Mouse (Mus musculus): Measurements from ENCODE around the gene Gramd1a. TPM values are rescaled to one million over a fixed set of nuclear protein-coding genes. Genes with fewer than 3 reads are reported as not detected.

The Gramd1a gene
- 325 and 338 TPM in 2 replicates for polyA plus RNA-seq (2012; rRNA removed)

DNA sequence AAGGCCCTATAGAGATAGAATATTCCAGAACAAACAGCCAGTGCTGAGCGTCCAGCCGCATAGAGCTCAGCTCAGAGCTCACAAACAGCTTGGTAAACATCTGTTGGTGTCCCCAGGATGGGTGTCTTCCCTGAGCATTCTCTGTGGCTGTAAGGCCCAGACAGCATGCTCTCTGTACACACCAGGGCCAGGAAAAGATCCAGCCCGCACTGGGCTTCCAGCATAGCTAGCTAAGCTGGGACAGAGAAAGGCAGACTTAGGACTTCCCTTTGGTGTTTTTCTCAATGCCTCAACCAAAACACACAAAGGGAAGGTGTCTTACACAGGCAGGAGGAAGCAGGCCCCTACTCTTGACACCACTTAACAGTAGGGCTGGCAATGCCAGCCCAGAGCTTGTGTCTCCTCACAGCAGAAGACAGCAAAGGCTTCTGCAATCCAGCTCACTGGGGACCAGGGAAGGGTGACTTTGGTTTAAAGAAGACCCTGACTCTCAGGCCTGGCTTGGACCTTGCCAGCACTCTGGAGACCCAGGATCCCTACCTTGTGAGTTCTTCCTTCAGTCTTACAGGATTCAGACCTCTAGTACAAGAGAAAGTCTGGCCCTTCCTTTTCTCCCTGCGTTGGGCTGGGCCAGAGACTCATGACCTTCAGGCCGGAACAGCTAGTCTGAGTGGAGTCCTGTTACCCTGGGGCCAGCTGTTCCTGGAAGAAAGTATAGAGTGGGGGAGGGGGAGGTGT lies at the start of gene Gramd1a:
TSS of gene Gramd1a (minus strand) at position 601 of the 738 bp plus-strand sequence.
- TF ChIP-seq POLR2A (IDR thresholded peaks at IDR 0.05; ENCODE audit: low read depth, low read length) (no peak), CTCF (IDR thresholded peaks at IDR 0.05; ENCODE audit: extremely low read depth, insufficient read depth, insufficient read length, insufficient replicate concordance) (no peak)
- Histone ChIP-seq H3K27ac (ENCODE audit: insufficient read depth, low read length) (peak within 1 kb of the TSS; percentile 89), H3K4me3 (ENCODE audit: extremely low read depth, insufficient read depth, insufficient read length) (peak within 1 kb of the TSS; percentile 54), H3K36me3 (ENCODE audit: control insufficient read depth, insufficient read depth, low read length) (no peaks in the 10 kb centered on the region), H3K27me3 (ENCODE audit: control insufficient read depth, insufficient read depth, low read length) (no peaks in the 10 kb centered on the region), H3K4me1 (ENCODE audit: control insufficient read depth, insufficient read depth, insufficient read length) (peaks cover 47% of the 10 kb centered on the region)
- no peak for DNase-seq (ENCODE audit: low read depth in 1 of 2, low spot score in 2 of 2)
- WGBS: 51% methylated on average over 5 of the region's 5 CpGs

DNA sequence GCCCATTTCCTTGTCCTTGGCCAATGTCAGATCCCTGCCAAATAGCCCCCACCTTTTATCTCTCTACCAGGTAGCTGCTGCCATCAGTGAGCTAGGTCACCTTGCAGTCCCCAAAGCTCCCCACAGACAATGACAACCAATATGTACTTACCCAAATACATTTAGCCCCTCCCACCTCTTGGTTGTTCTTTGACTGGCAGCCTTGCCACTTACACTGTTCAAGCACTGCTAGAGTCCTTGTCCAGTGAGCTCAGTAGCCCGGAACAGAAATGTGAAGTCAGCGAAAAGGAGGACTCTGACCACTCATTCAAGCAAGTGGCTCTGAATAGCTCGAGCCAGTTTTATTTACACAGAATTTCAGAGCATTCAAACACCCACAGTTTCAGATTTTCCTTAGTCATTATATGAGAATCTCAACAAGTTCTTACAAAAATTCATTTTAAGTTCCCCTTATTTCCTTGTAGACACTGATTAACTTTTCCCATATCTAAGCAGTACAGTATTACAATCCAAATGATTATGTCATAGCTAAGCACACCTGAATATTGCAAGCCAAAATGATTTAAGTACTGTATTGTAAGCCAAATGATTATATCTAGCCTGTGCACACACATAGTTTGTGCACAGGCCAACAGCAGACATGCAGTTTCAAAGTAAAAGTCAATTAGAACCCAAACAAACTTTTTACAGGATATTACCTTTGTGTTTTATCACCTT lies 40.1 kb upstream of the Gramd1a start:
- no peaks in the 10 kb centered on the region for H3K27me3 ChIP-seq (ENCODE audit: control insufficient read depth, insufficient read depth, low read length)
- no peaks in the 10 kb centered on the region for H3K36me3 ChIP-seq (ENCODE audit: control insufficient read depth, insufficient read depth, low read length)
- no peak overlapping the region for H3K27ac ChIP-seq (ENCODE audit: insufficient read depth, low read length)
- no peak for TF ChIP-seq POLR2A (IDR thresholded peaks at IDR 0.05; ENCODE audit: low read depth, low read length)
- TF ChIP-seq CTCF (IDR thresholded peaks at IDR 0.05; ENCODE audit: extremely low read depth, insufficient read depth, insufficient read length, insufficient replicate concordance): no peak
- WGBS: 86% methylated on average over 3 of the region's 3 CpGs
- no peak for DNase-seq (ENCODE audit: low read depth in 1 of 2, low spot score in 2 of 2)
- no peaks in the 10 kb centered on the region for H3K4me1 ChIP-seq (ENCODE audit: control insufficient read depth, insufficient read depth, insufficient read length)
- H3K4me3 ChIP-seq (ENCODE audit: extremely low read depth, insufficient read depth, insufficient read length): no peak overlapping the region

DNA sequence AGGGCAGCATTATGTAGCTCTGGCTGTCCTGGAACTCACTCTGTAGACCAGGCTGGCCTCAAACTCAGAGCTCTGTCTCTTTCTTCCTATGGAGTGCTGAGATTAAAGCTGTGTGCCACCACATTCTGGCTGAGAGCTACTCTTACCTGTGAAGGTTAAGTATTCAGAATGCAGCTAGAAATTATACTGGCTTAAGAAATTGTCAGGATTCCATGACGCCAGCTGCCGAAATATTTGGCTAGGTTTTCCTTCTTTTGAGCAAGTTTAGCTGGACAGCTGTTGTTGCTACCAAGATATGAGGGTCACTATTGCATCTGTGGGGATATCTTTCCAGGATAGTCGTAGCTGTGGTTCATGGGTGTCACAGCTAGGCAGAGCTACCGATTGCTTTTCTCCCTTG lies 29.0 kb upstream of the Gramd1a start:
- H3K36me3 ChIP-seq (ENCODE audit: control insufficient read depth, insufficient read depth, low read length): no peaks in the 10 kb centered on the region
- DNase-seq (ENCODE audit: low read depth in 1 of 2, low spot score in 2 of 2): no peak
- no peaks in the 10 kb centered on the region for H3K4me1 ChIP-seq (ENCODE audit: control insufficient read depth, insufficient read depth, insufficient read length)
- peaks cover 2% of the 10 kb centered on the region; the same call in 1 of the 2 replicates for H3K27me3 ChIP-seq (ENCODE audit: control insufficient read depth, insufficient read depth, low read length)
- no peak overlapping the region for H3K4me3 ChIP-seq (ENCODE audit: extremely low read depth, insufficient read depth, insufficient read length)
- no peak overlapping the region for H3K27ac ChIP-seq (ENCODE audit: insufficient read depth, low read length)
- TF ChIP-seq POLR2A (IDR thresholded peaks at IDR 0.05; ENCODE audit: low read depth, low read length) (no peak), CTCF (IDR thresholded peaks at IDR 0.05; ENCODE audit: extremely low read depth, insufficient read depth, insufficient read length, insufficient replicate concordance) (no peak)
- 61% methylated on average over 4 of the region's 4 CpGs for WGBS

DNA sequence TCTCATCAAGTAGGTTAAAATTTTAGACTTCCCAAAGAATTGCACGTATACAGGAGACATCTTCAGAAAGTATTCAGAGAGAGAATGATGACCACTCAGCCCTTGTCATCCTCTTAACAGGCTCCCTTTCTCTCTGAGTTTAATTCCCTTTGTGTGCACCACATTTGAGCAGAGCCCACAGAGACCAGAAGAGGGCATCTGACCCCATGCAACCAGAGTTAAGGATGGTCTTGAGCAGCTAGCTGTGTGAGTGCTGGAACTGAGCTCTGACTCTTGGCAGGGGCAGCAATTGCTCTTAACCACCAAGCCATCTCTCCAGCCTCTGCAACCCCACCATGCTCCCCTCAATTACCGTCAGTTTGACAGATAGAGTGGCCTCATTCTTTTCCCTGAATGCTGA lies 27.2 kb upstream of the Gramd1a start:
- no peaks in the 10 kb centered on the region for H3K36me3 ChIP-seq (ENCODE audit: control insufficient read depth, insufficient read depth, low read length)
- WGBS: 42% methylated on average over 2 of the region's 2 CpGs
- peaks cover 2% of the 10 kb centered on the region; the same call in 1 of the 2 replicates for H3K27me3 ChIP-seq (ENCODE audit: control insufficient read depth, insufficient read depth, low read length)
- no peak overlapping the region for H3K4me3 ChIP-seq (ENCODE audit: extremely low read depth, insufficient read depth, insufficient read length)
- no peaks in the 10 kb centered on the region for H3K4me1 ChIP-seq (ENCODE audit: control insufficient read depth, insufficient read depth, insufficient read length)
- H3K27ac ChIP-seq (ENCODE audit: insufficient read depth, low read length): no peak overlapping the region
- no peak for TF ChIP-seq CTCF (IDR thresholded peaks at IDR 0.05; ENCODE audit: extremely low read depth, insufficient read depth, insufficient read length, insufficient replicate concordance)
- no peak for TF ChIP-seq POLR2A (IDR thresholded peaks at IDR 0.05; ENCODE audit: low read depth, low read length)
- no peak for DNase-seq (ENCODE audit: low read depth in 1 of 2, low spot score in 2 of 2)

DNA sequence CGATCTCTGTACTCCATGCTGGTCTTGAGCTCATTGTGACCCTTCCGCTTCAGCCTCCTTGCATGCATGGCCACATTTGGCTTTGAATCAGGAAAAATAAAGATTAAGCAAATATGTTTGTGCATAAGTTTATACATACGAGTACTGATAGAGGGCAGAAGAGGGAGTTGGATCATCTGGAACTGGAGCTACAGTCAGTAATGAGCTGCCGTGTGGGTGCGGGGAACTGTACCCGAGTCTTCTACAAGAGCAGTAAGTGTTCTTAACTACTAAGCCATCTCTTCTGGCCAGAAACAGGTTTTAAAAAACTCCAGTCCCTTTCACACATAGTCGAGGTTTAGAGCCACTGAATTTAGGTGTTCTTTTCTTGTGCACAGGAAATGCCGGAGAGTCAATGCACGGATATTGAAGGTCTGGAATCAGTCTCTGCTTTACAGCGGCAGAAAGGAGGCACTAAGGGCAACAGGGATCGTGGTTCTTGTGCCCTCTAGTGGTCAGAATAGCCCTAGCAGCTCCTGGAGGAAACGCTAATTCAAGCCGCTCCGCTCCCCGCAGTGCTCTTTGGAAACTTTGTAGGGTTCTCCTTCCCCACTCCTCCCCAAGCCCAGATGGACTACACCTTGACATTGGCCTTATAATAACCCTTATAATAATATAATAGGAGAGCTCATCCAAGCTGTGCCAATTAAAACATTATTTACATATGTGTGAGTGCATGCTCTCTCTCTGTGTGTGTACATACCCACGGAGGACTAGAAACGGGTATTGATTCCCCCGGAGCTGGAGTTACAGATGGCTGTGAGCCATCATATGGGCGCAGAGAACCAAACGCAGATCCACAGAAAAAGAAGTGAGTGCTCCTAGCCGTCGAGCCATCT lies 21.4 kb upstream of the Gramd1a start:
- TF ChIP-seq POLR2A (IDR thresholded peaks at IDR 0.05; ENCODE audit: low read depth, low read length): no peak
- peak; percentile 84; the same call in 1 of the 2 replicates for TF ChIP-seq CTCF (IDR thresholded peaks at IDR 0.05; ENCODE audit: extremely low read depth, insufficient read depth, insufficient read length, insufficient replicate concordance)
- no peaks in the 10 kb centered on the region for H3K27me3 ChIP-seq (ENCODE audit: control insufficient read depth, insufficient read depth, low read length)
- H3K27ac ChIP-seq (ENCODE audit: insufficient read depth, low read length): no peak overlapping the region
- WGBS: 21% methylated on average over 22 of the region's 22 CpGs
- no peak overlapping the region for H3K4me3 ChIP-seq (ENCODE audit: extremely low read depth, insufficient read depth, insufficient read length)
- no peaks in the 10 kb centered on the region for H3K36me3 ChIP-seq (ENCODE audit: control insufficient read depth, insufficient read depth, low read length)
- peak; percentile 48 to 68 for DNase-seq (ENCODE audit: low read depth in 1 of 2, low spot score in 2 of 2)
- H3K4me1 ChIP-seq (ENCODE audit: control insufficient read depth, insufficient read depth, insufficient read length): no peaks in the 10 kb centered on the region; the same call in 1 of the 2 replicates

DNA sequence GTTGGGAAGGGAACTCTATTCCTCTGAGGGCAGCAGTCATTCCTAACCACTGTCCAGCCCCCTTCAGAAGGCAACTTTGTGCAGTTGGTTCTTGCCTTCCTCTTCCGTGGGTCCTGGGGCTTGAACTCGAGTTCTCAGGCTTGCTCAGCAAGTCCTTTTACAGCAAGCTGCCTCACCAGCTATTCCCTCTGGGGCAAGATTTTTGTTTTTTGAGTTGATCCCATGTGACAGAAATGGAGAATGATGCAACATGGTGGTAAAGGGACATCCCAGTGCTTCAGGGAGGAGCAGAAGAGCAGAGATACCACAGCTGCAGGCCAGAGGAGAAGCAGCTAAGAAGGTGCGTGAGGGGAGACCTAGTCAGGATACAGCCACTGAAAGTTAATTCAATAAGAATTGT lies 19.4 kb upstream of the Gramd1a start:
- WGBS: 81% methylated on average over 3 of the region's 3 CpGs
- Histone ChIP-seq H3K4me1 (ENCODE audit: control insufficient read depth, insufficient read depth, insufficient read length) (no peaks in the 10 kb centered on the region; the same call in 1 of the 2 replicates), H3K4me3 (ENCODE audit: extremely low read depth, insufficient read depth, insufficient read length) (no peak overlapping the region), H3K27me3 (ENCODE audit: control insufficient read depth, insufficient read depth, low read length) (no peaks in the 10 kb centered on the region), H3K36me3 (ENCODE audit: control insufficient read depth, insufficient read depth, low read length) (no peaks in the 10 kb centered on the region), H3K27ac (ENCODE audit: insufficient read depth, low read length) (no peak overlapping the region)
- DNase-seq (ENCODE audit: low read depth in 1 of 2, low spot score in 2 of 2): no peak
- TF ChIP-seq CTCF (IDR thresholded peaks at IDR 0.05; ENCODE audit: extremely low read depth, insufficient read depth, insufficient read length, insufficient replicate concordance): no peak
